Mouse (Mus musculus) skeletal muscle tissue, adult 2 months (tissue): ENCODE data around the gene Akr1b10.
"Not testable (repeated sequence)": the region's sequence is repeated elsewhere in the genome, so short reads cannot be mapped to it uniquely, and the experiment has no call there.

Experiments
- DNase-seq: peaks from one replicate; pipeline ENCODE4 v3.0.0-alpha.2; 2012; ENCODE audit warnings: low read depth, low spot score

Gene Akr1b10

GRCm38 (mm10) chr6:34371700-34372351 lies 12.2 kb upstream of the Akr1b10 start:
- peak; percentile 66 for DNase-seq

DNA sequence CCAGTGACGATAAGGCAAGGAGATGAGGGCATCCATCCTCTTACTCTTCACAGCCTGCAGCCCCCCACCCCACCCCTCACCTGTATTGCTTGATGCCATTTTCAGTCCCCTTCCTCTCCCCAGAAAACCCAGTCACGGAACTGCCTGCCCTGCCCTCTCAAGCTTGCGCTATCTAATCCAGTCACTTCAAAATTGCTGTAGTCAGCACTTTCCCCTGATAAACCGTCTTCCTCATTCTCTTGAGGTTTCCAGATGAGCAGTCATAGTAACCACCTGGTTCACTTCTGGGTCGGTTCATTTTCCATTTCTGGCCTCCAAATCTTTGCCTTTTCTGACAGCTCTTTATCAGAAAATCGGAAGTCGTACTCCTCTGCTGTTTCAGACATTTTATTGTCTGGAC lies 10.2 kb upstream of the Akr1b10 start:
- no peak for DNase-seq

GRCm38 (mm10) chr6:34375888-34376287 lies 8.1 kb upstream of the Akr1b10 start:
- DNase-seq, result not testable (repeated sequence)

GRCm38 (mm10) chr6:34383401-34383800 lies 617 bp upstream of the Akr1b10 start:
- no peak for DNase-seq

- no peak for DNase-seq
These were observed 818 bp downstream of the Akr1b10 start for GRCm38 (mm10) chr6:34384701-34385370.

DNA sequence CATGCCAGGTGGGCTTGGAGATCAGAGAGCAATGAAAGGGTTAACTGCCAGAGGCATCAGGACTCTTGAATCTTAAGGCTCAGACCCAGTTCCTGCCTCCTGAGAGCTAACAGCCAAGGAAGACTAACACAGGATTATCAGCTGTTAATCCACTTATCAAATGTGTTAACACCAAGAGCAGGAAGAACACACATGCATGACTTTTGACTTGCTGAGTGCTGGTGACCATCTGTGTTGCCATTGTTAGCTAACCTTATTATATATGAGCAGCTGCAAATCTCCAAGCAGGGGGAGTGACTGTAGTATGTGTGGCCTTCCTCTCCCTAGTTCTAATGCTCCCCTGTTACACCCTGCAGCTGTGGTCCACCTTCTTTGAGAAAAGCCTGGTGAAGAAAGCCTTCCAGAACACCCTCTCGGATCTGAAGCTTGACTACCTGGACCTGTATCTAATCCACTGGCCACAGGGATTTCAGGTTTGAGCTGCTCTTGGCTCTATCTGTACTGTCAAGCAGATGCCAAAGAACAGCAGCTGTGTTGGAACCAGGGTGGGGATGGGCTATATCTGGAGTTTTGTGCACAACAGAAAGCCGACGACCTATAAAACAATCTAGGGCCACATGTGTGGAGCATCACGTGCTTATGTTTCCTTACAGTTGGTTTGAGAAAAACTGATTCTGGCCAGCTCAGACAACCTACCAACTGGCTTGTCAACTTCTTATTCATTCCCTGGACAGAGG lies 4.6 kb downstream of the Akr1b10 start:
- DNase-seq, result no peak

- no peak for DNase-seq
These were observed 11.9 kb downstream of the Akr1b10 start for GRCm38 (mm10) chr6:34395897-34396296.

- DNase-seq, result no peak
These were observed 14.4 kb downstream of the Akr1b10 start for GRCm38 (mm10) chr6:34398431-34398830.

DNA sequence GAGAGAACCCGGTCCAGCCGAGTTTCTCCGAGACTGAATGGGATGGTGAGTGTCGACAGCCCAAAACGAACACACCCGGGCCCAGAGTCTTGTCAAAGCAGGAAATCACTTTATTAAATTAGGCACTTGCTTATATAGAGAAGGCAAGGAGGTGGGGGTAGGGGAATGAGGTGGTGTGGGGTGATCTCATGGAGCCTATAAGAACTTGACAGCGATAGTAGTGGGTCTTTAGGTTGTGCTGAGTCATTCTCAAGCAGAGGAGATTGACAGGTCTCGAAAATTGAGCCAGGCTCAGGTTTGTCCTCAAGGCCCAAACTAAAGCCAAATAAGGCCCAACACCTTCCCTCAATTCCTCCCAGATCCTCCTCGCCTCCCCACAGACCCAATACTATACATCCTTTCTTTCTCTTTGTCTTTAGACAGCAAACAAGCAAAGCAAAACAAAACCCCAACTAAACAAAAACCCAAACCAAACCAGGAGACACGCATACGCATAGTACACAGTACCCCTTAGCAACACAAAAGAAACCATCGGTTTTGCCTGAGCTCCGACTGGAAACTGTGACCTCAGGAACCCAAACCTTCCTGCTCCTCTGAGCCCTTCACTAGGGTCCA lies 15.7 kb downstream of the Akr1b10 start:
- DNase-seq, result no peak

GRCm38 (mm10) chr6:34400696-34401095 lies 16.7 kb downstream of the Akr1b10 start:
- DNase-seq, result no peak

DNA sequence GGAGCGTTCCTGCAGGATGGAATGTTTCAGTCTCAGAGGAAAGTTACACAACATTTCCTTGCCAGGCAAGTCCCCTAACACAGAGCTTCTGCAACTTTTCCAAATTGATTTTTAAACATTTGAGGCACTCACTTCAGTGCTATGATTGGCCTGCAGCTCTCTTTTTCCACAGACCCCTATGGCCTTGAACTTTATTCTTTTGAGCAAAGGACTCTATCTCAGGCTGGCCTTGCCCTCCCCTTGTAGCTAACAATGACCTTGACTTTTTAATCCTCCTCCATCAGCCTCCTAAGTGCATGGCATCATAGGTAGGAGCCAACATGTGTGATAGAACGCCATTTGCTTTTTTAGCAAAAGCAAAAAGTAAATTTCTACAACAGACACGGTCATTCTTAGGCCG lies 22.7 kb downstream of the Akr1b10 start:
- DNase-seq, result no peak

DNA sequence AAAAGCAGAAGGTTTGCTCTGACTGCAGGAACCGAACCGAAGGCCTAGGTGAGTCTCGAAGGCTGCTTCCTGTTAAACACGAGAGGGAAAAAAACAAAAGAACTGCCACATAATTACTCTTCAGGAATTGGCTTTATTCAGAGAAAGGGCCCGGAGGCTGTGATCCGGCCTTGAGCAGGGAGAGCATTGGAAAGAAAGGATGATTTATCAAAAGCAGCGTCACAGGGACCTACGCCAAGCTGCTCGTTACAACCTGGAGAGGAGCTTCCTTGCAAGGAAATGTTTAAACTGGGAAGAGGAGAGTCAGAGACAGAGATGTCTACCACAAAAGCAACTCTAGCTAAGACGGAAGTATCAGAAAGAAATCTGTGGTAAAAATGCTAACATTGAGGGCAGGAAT lies 23.4 kb downstream of the Akr1b10 start:
- DNase-seq, result no peak

GRCm38 (mm10) chr6:34412023-34412422 lies 28.0 kb downstream of the Akr1b10 start, which contains the start of gene Akr1b7:
TSS of gene Akr1b7 (plus strand) at chr6:34412334.
- DNase-seq, result no peak

GRCm38 (mm10) chr6:34412688-34413087 lies 28.7 kb downstream of the Akr1b10 start:
- no peak for DNase-seq

DNA sequence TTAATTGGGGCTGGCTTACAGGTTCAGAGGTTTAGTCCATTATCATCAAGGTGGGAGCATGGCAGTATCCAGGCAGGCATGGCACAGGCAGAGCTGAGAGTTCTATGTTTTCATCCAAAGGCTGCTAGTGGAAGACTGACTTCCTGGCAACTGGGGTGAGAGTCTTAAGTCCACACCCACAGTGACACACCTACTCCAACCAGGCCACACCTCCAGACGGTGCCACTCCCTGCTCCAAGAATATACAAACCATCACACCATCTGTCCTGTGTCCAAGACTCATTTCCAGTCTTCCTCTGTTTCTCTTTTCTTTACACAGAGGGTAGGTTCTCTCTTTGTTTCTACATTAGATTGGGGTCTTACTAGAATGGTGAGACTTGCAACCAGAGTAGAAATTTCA lies 29.4 kb downstream of the Akr1b10 start:
- not testable (repeated sequence) for DNase-seq

DNA sequence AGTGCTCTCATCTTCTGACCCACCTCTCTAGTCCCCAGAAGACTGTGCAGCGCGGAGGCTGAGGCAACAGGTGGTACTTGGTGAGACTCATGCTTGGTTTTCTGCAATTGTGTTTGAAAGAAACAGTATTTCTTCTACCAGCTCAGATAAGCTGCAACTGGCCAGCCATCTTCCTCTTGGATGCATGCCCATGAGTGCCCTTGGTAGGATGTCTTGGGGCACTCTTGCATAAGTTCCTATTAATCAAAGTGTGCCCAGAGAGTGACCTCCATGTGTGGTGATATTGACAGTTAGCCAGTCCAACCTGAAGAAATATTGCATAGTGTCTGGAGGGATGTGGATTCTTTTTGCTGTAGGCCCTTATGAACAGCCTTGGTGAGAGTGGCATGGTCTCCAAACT lies 32.5 kb downstream of the Akr1b10 start:
- no peak for DNase-seq

DNA sequence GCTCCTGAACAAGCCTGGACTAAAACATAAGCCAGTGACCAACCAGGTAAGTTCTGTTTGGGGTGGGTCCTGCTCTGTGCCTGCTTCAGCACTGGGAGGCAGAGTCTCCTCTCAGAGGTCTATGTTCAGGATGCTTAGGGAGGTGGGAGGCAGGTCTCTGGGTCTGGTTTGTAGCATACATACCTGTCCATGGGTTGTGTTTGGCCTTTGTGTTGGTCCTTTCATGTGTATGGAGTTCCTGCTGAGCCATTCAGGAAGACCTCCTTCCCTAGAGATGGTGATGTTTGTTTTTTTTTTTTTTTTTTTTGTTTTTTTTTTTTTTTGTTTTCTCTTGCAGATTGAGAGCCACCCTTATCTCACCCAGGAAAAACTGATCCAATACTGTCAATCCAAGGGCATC lies 35.1 kb downstream of the Akr1b10 start:
- DNase-seq, result no peak

- no peak for DNase-seq
These were observed 55.0 kb downstream of the Akr1b10 start for GRCm38 (mm10) chr6:34439006-34439405.

DNA sequence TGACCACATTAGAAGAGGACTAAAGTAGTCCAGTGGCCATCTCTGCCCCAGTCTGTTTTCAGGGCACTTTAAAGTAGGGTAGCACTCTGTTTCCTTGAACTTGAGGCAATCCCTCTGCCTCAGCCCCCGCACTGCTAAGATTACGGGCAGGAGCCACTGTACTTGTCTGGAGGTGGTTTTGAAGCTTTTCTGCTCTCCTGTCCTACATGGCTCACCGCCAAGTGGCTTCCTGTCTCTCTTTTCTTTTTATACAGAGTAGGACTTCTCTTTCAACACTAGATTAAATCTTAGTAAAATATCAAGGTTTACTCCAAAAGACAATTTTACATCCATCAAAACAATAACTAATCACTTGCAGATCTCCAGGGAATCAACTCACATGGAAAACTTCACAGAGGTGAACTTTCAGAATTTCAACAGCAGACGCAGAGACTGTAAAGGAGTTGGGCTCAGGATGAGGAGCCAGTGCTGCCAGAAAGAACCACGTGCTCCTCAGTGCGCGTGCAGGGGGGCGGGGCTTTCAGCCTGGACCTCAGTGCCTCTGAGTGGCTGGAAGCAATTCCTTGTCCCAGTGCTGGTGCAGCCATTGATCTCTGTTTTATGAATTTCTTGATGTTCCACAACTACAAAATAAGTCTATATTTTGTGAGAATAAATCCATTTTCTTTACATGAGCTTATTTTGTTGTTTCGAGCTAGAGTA lies 57.7 kb downstream of the Akr1b10 start:
- DNase-seq, result no peak

- peak; percentile 13 for DNase-seq
These were observed 59.8 kb downstream of the Akr1b10 start for GRCm38 (mm10) chr6:34443791-34444190.
